Mouse (Mus musculus): ENCODE data around the gene Tfip11.

Gene Tfip11

GRCm38 (mm10) chr5:112289819-112290535, 36.2 kb upstream of the Tfip11 start:
- in situ Hi-C loops (cut with MboI; ENCODE audit: low sequenced_read_pairs), result no loop called here

DNA sequence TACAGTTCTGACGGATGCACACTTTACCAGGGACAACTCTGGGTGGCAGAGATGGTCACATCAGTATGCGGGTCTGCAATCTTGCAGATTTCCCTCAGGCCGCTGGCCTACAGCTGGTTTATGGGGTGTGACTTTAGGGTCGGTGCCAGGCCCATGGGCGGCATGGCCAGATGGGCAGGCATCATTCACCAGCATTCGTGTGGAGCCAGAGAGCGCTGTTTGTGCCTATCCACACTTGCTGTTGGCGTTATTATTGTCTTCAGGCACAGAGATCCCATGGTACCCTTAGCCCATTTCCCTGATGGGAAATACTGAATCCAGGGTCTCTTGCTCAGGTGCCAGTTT, 35.6 kb upstream of the Tfip11 start:
- in situ Hi-C loops (cut with MboI; ENCODE audit: low sequenced_read_pairs), result no loop called here

DNA sequence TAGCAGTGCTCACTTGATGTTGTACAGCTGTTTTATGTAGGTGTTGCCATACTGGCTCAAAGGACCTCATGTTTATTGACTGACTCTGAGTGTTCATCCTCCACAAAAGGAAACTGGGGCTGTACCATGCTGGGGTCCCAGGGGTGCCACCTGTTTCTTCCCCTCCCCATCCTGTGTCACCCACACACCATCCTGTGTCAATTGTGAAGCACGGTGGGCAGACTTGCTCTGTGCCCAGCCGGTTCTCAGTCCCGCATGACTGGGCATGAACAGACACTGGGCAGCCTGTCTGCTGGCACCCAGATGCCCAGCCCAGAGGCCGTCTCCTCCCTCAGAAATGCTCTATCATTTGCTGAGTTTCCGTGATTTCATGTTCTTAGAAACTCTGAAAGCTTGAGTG, 34.3 kb upstream of the Tfip11 start:
- in situ Hi-C loops (cut with MboI; ENCODE audit: low sequenced_read_pairs), result no loop called here

DNA sequence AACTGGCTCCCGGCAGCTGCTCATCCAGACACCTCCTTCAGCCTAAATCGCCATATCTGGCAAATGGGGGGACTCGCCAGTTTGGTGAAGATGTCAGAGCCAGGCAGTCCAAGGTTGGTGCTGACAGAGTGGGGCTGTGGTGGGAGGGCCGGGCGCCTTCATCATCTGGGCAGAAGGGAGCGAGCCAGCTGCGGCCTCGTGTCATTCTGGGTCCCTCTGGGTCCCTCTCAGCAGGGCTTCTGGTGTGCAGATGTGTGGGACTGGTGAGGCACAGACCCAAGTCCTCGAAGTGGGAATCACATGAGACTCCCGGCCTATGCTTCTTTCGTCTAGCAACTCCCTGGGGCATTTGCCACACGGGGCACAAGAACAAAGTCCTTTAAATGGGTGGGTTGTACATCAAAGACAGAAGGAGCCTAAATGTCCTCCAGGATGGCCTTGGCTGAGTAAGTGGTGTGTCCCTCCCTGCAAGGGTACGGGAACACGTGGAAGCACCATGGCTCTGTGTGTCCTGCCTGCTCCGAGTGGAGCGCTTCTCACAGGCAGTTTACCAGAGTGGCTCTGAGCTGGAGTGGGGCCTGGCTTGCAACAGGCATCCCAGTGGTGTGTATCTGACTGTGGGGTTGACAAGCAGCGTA, 33.7 kb upstream of the Tfip11 start:
- in situ Hi-C loops (cut with MboI; ENCODE audit: low sequenced_read_pairs), result no loop called here

DNA sequence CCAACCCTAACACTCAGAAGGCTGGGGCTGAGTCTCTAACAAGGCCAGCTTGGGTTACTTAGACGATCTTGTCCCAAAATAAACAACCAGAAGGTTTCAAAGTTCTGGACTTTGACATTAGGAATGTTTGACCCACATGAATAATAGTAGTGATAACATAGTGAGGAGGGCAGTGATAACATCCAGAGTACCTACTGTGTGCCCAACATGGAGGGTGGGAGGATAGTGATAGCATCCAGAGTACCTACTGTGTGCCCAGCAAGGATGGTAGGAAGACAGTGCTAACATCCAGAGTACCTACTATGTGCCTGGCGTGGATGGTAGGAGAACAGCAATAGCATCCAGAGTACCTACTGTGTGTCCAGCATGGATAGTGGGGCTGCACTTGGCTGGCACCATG, 32.4 kb upstream of the Tfip11 start:
- in situ Hi-C loops (cut with MboI; ENCODE audit: low sequenced_read_pairs), result no loop called here

GRCm38 (mm10) chr5:112294696-112295095, 31.5 kb upstream of the Tfip11 start:
- in situ Hi-C loops (cut with MboI; ENCODE audit: low sequenced_read_pairs), result no loop called here

DNA sequence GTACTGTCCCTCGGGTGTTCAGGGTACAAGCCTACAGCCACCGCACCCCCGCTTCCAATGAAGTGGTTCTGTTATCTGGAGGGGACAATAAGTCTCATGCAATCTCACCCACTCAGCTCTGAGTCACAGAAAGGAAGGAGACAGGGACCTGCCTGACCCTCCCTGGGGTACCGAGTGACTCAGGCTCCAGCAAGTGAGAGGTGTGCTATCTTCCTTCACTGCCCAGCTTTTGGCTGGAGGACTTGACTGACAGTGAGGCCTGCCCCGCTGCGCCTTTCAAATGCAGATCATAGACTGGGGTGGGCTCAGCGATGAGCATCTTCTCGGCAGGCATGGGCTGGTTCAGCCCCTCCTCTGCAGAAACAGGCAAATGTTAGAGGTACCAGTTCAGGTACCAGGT, 31.0 kb upstream of the Tfip11 start:
- in situ Hi-C loops (cut with MboI; ENCODE audit: low sequenced_read_pairs), result no loop called here

- in situ Hi-C loops (cut with MboI; ENCODE audit: low sequenced_read_pairs), result no loop called here
Measured at GRCm38 (mm10) chr5:112295564-112295963, 30.6 kb upstream of the Tfip11 start.

DNA sequence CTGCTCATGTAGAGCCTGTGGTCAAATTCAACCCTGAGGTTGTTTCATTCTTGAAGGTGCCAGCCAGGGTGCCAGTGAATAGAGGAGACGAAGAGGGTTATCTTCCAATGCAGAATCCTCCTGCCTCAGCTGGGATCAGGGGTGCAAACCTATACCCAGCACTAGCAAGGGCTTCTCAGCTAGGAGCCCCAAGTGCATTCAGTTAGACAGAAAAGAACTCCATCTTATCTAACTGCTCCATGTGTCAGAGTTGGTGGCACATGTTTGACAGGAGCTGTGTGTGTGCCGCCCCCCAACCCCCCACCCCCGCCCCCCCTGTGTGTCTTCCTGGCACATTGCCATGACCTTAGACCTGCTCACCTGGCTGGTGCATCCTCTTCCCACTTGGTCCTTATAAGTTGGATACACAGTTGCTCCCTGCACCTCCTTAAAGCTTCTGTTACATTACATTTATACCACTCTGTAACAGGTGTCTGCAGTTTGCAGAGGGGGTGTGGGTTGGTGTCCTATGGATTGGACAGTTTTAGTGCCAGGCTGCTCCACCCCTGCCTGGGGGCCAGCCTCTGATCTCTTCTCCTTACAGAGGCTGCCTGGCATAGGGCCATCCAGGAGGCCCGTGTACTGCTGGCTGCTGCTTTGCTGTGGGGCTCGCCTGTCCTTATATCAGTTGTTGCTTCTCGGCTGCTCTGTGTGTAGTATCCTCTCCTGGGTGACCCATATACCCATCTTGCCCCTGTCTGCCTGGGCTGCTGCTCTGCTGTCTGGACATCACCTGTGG, 29.6 kb upstream of the Tfip11 start:
- in situ Hi-C loops (cut with MboI; ENCODE audit: low sequenced_read_pairs), result no loop called here

GRCm38 (mm10) chr5:112297257-112297656, 28.9 kb upstream of the Tfip11 start:
- in situ Hi-C loops (cut with MboI; ENCODE audit: low sequenced_read_pairs), result no loop called here

GRCm38 (mm10) chr5:112298226-112298988, 27.8 kb upstream of the Tfip11 start:
- in situ Hi-C loops (cut with MboI; ENCODE audit: low sequenced_read_pairs), result no loop called here

- in situ Hi-C loops (cut with MboI; ENCODE audit: low sequenced_read_pairs), result no loop called here
Measured at GRCm38 (mm10) chr5:112299399-112299798, 26.8 kb upstream of the Tfip11 start.

- in situ Hi-C loops (cut with MboI; ENCODE audit: low sequenced_read_pairs), result no loop called here
Measured at GRCm38 (mm10) chr5:112300112-112300511, 26.0 kb upstream of the Tfip11 start.

DNA sequence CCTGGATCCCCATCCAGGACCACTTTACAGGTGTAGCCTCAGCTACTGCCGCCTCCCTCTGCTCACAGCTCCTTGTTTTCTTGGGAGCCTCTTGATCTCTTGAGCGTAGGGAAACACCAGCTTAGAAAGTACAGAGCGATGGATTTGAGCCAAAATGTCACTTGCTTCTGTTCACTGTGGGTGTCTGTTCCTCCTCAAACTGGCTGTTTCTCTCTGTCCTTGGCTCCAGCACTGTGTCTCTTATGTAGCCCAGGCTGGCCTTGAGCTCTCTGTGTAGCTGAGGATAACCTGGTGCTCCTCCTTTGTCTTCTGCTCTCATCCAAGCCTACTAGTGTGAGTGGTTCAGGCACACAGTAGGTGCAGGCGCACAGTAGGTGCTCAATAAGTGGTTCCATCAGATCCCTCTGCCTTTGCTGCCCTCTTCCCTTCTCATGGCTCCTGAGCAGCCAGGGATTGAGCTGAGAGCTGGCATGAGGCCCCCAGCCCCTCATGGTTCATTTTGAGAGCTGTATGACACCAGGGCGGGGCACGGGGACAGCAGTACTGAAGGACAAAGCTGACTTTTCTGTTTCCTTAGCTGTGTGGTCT, 25.3 kb upstream of the Tfip11 start:
- in situ Hi-C loops (cut with MboI; ENCODE audit: low sequenced_read_pairs), result no loop called here

- in situ Hi-C loops (cut with MboI; ENCODE audit: low sequenced_read_pairs), result no loop called here
Measured at GRCm38 (mm10) chr5:112301694-112302093, 24.5 kb upstream of the Tfip11 start.

GRCm38 (mm10) chr5:112302310-112302709, 23.8 kb upstream of the Tfip11 start:
- in situ Hi-C loops (cut with MboI; ENCODE audit: low sequenced_read_pairs), result no loop called here

- in situ Hi-C loops (cut with MboI; ENCODE audit: low sequenced_read_pairs), result no loop called here
Measured at GRCm38 (mm10) chr5:112305842-112306241, 20.3 kb upstream of the Tfip11 start.

DNA sequence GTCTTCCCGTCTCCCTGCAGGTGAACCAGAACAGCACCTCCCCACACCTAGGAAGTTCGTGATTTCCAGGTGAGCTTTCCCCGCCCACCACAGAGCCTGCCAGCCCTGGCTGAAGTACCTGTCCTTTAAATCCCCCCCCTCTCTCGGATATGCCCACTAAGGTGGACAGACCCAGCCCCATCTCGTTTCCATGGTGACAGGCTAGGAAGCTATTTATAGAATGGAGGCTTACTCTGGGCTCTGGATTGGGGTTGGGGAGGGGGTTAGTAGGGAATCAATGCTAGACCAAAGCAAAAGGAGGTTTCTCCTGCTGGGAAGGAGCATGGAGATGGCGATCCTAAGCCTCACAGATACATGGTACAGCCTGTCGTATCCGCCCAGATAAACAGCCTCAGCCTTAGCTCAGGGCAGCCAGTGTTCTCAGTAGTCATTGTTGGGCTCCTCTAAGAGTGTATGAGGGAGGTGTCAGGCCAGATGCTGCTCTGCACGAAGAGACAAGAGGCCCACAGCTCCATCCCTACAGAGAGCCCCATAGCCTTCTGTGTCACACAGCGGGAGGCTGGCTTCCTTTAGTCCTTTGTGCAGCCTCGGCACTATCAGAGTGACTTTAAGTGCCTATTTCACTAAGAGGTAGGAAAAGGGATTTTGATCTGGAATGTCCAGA, 12.8 kb upstream of the Tfip11 start:
- in situ Hi-C loops (cut with MboI; ENCODE audit: low sequenced_read_pairs), result no loop called here

DNA sequence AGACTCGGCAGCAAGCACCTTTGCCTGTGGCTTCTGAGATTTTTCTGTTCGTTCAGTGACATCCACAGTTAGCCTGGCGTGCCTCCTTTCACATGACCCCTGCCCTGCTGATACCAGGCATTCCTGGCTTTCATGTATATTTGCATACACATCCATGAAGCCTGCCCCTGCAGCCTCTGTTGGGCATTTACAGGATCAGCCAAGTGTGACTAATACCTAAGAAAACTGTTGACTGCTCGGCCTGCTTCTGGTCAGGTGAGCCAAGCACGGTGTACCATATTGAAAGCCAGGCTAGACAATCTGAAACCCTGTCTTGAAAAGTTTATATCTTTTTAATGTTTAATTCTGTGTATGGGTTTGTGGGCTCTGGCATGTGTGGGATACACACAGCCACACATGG, 9.7 kb upstream of the Tfip11 start:
- in situ Hi-C loops (cut with MboI; ENCODE audit: low sequenced_read_pairs), result no loop called here

GRCm38 (mm10) chr5:112317328-112317727, 8.8 kb upstream of the Tfip11 start:
- in situ Hi-C loops (cut with MboI; ENCODE audit: low sequenced_read_pairs), result no loop called here
